Mouse (Mus musculus) cerebellum, postnatal 4 days (tissue): Measurements from ENCODE around the gene Ikbkg.
"Not testable (repeated sequence)": the region's sequence is repeated elsewhere in the genome, so short reads cannot be mapped to it uniquely, and the experiment has no call there.

Experiments
- DNase-seq, 2 experiments: peaks; one replicate each; pipeline ENCODE4 v3.0.0; 2022; ENCODE audit warnings: low spot score in 2 of 2, mixed read lengths in 1 of 2

The Ikbkg gene

GRCm38 (mm10) chrX:74451157-74451912 is 58.2 kb downstream of the Ikbkg start:
- DNase-seq: no peak

- no peak for DNase-seq
Observed at GRCm38 (mm10) chrX:74452773-74453172, 59.7 kb downstream of the Ikbkg start.

- DNase-seq: not testable (repeated sequence)
Observed at GRCm38 (mm10) chrX:74481349-74481885, 88.3 kb downstream of the Ikbkg start, which contains the start of gene Gm6880. Gm6880 (minus strand) TSS chrX:74481399.

- DNase-seq: peak in 1 of 2 experiments; percentile 4
Observed at GRCm38 (mm10) chrX:74497131-74497530, 104.0 kb downstream of the Ikbkg start.
